Mouse (Mus musculus) forebrain, embryonic 10.5 days (tissue): ENCODE data around the gene Stab2. TPM values are rescaled to one million over a fixed set of nuclear protein-coding genes. Genes with fewer than 3 reads are reported as not detected.
A peak's percentile ranks its signal among the peaks of the same experiment; 100 is the strongest.

Experiments
- DNase-seq: peaks from one replicate; pipeline ENCODE4 v3.0.0-alpha.2; 2017; ENCODE audit warnings: low spot score; ENCODE audit errors: extremely low spot score
- H3K27ac ChIP-seq: fragments of 300-500 bp; sonication (generic); 2 replicates; pipeline ENCODE4 v1.5.1; 2016; ENCODE audit warnings: mild to moderate bottlenecking
- H3K27me3 ChIP-seq: fragments of 300-500 bp; sonication (generic); 2 replicates; pipeline ENCODE4 v1.6.1; 2016; ENCODE audit warnings: mild to moderate bottlenecking; ENCODE audit not compliant: poor library complexity, severe bottlenecking
- H3K36me3 ChIP-seq: fragments of 300-500 bp; sonication (generic); replicated peaks from 2 replicates; pipeline ENCODE4 v1.6.1; 2016; ENCODE audit warnings: mild to moderate bottlenecking, moderate library complexity
- H3K4me1 ChIP-seq: fragments of 300-500 bp; sonication (generic); 2 replicates; pipeline ENCODE4 v1.6.1; 2016
- H3K4me3 ChIP-seq: fragments of 300-500 bp; sonication (generic); 2 replicates; pipeline ENCODE4 v1.5.1; 2016; ENCODE audit warnings: mild to moderate bottlenecking, moderate library complexity
- H3K9me3 ChIP-seq: fragments of 300-500 bp; sonication (generic); 2 replicates; pipeline ENCODE4 v1.6.1; 2016; ENCODE audit warnings: mild to moderate bottlenecking, moderate library complexity
- WGBS: fragments of 180-500 bp; shearing (Covaris S2); methylation state at CpG from one replicate; pipeline ENCODE4 v1.1.7; 2016; 5-methylcytosine and 5-hydroxymethylcytosine counted together
- polyA plus RNA-seq: library from polyadenylated mRNA; unstranded; fragments of >200 nt; fragmentation: Nextera tagmentation; extraction: Ambion mirVana; gene quantifications from 2 replicates; pipeline ENCODE4 v1.2.1, GENCODE M21; 2016

Gene Stab2
- polyA plus RNA-seq, 1 experiment from 2014 or later, result 0.06 TPM

GRCm38 (mm10) chr10:87024884-87025283 is 17.1 kb upstream of the Stab2 start:
- Histone ChIP-seq H3K4me1 (no peaks in the 10 kb centered on the region), H3K4me3 (no peak overlapping the region), H3K27ac (no peak overlapping the region), H3K36me3 (no peaks in the 10 kb centered on the region), H3K9me3 (no peaks in the 10 kb centered on the region), H3K27me3 (peaks cover 47% of the 10 kb centered on the region)
- peak; percentile 83 for DNase-seq
- WGBS, result 1% methylated on average over 8 of the region's 10 CpGs

GRCm38 (mm10) chr10:87020711-87021110 is 12.9 kb upstream of the Stab2 start:
- Histone ChIP-seq H3K36me3 (no peaks in the 10 kb centered on the region), H3K27me3 (peaks cover 53% of the 10 kb centered on the region), H3K9me3 (no peaks in the 10 kb centered on the region), H3K4me1 (peaks cover 24% of the 10 kb centered on the region), H3K4me3 (no peak overlapping the region), H3K27ac (no peak overlapping the region)
- DNase-seq, result no peak
- WGBS, result 76% methylated on average over 16 of the region's 16 CpGs

DNA sequence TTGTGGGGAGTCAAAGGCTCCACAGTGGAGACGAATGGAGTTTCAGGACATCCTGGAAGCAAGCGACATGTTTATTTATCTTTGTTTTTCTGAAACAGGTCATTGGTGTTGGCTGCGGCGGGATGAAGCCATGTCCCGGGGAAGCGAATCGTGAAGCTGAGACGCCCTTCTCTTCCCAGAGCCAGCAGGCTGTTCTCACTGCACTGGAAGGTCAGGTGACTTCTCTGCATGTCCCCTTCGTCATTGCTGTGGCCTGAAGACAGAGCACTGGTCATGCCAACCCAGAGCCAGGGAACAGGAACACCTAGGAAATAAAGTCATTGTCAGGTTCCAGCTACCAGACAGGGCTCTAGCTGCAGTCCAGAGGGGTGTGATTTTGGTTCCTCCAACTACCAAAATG is 11.1 kb upstream of the Stab2 start:
- 78% methylated on average over 9 of the region's 9 CpGs for WGBS
- Histone ChIP-seq H3K27ac (no peak overlapping the region), H3K27me3 (peaks cover 53% of the 10 kb centered on the region), H3K36me3 (no peaks in the 10 kb centered on the region), H3K9me3 (no peaks in the 10 kb centered on the region), H3K4me3 (no peak overlapping the region), H3K4me1 (peaks cover 30% of the 10 kb centered on the region)
- DNase-seq, result no peak

DNA sequence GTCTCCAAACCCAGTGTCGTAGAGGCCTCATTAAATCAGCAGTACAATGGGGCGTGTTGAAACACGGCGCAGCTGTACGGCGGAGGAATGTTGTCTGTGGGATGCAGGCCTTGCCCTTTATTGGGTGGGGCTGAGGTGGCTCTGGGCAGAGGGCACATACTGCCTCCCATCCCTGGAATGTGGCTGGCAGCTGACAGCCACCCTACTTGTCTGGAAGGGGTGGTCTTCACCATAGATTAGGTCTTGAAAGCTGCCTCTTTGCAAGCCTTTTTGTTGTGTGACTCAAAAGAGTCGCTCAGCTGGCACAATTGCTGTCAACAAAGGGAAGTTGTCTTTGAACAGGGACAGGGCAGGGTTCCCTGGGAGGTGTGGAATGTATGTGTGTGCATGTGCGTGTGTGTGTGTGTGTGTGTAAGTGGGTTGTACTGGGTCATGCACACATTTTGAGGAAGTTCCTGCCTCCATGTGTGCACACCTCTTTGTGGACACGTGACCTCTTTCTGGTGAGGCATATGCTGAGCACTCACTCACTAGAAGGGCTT is 8.4 kb upstream of the Stab2 start:
- Histone ChIP-seq H3K4me1 (peaks cover 30% of the 10 kb centered on the region), H3K9me3 (no peaks in the 10 kb centered on the region), H3K27me3 (peaks cover 38% of the 10 kb centered on the region), H3K36me3 (no peaks in the 10 kb centered on the region), H3K27ac (0 out of 2 replicates have a peak overlapping the region, but pooled peaks have one; percentile 65), H3K4me3 (no peak overlapping the region)
- DNase-seq, result peak; percentile 35
- 33% methylated on average over 9 of the region's 9 CpGs for WGBS

DNA sequence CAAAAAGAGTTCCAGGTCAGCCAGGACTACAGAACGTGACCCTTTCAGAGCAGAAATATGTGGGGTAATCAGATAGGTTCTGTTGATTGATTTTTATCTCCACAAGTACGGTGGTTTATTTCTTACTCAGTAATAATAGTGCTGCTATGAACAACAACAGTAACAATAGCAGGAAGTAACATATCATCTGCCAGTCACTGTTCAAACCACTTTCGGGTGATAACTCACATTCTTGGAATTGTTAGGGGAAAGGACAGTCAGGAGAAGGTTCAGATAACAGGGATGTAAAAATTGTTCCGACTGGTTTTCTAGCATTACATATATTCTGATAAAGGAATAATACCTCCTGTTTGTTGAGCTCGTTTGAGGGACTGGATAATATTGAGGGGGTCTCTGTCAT is 7.6 kb upstream of the Stab2 start:
- Histone ChIP-seq H3K4me3 (no peak overlapping the region), H3K27ac (no peak overlapping the region), H3K36me3 (no peaks in the 10 kb centered on the region), H3K4me1 (peaks cover 30% of the 10 kb centered on the region), H3K27me3 (peaks cover 32% of the 10 kb centered on the region), H3K9me3 (no peaks in the 10 kb centered on the region)
- 77% methylated on average over 5 of the region's 5 CpGs for WGBS
- no peak for DNase-seq

DNA sequence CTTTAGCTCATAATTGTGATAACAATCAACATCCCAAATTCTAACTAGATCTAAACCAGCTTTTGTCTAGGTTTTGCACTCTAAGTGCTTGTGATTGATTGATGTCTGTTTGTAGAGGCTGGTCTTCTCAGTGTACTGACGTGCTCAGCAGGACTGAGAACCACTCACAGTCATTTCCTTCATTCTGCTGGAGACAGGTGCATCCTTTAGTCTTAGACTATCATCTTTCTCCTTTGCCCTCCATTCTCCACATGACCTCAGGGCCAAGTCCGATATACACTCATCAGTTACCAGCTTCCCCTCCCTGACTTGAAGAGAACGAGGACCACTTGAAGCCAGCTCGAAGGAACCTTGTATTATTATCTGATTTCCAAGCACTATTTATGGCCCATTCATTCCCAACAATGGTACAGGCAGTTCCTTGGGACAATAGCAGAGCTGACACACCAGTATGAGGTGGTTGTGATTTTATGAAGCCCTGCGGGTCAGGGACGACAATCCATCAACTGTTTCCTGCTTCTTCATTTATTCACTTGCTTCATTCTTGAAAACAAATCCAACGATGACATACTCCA is 6.7 kb upstream of the Stab2 start:
- Histone ChIP-seq H3K4me3 (no peak overlapping the region), H3K36me3 (no peaks in the 10 kb centered on the region), H3K4me1 (peaks cover 30% of the 10 kb centered on the region), H3K27me3 (peaks cover 27% of the 10 kb centered on the region), H3K27ac (no peak overlapping the region), H3K9me3 (no peaks in the 10 kb centered on the region)
- WGBS, result 88% methylated on average over 7 of the region's 7 CpGs
- DNase-seq, result no peak

DNA sequence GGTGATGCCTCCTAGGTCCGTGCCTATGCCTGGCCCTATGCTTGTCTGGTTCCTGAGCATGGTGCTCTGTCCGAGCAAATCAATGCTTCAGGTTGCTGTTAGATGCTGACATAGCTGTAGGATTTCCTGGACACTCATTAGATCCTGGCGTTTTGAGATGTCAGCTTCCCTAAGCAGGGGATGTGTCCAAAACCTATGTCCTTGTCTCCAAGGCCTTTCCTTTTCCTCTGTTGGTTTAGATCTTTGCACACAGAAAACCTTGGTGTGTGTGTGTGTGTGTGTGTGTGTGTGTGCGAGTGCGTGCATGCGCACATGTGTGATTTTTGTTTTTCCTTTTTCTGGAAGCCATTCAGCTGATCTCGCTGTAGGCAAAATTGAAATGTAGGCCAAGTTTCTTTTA is 4.3 kb upstream of the Stab2 start:
- Histone ChIP-seq H3K36me3 (no peaks in the 10 kb centered on the region), H3K27ac (no peak overlapping the region), H3K27me3 (peaks cover 3% of the 10 kb centered on the region), H3K4me1 (peaks cover 20% of the 10 kb centered on the region), H3K9me3 (no peaks in the 10 kb centered on the region), H3K4me3 (no peak overlapping the region)
- 94% methylated on average over 7 of the region's 7 CpGs for WGBS
- DNase-seq, result no peak

DNA sequence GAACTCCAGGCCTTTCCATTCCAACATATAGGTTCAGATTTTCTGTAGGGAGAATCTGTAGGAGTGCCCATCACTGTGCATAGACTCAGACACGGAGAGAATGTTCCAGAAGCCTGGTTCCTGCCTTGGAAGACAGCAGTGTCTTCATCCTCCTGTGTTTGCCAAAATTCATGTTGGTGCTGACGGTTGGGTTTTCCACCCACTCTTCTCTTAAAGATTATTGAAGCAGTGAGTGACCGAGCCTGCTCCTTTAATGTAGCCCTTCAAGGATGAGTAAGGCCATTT is 332 bp upstream of the Stab2 start:
- Histone ChIP-seq H3K27me3 (no peaks in the 10 kb centered on the region), H3K36me3 (no peaks in the 10 kb centered on the region)
- 86% methylated on average over 3 of the region's 3 CpGs for WGBS

GRCm38 (mm10) chr10:86992238-86992976 is 15.4 kb downstream of the Stab2 start:
- no peaks in the 10 kb centered on the region for H3K9me3 ChIP-seq
- WGBS, result 88% methylated on average over 14 of the region's 14 CpGs
- no peak overlapping the region for H3K27ac ChIP-seq
- DNase-seq, result no peak
- no peak overlapping the region for H3K4me3 ChIP-seq
- H3K27me3 ChIP-seq, result no peaks in the 10 kb centered on the region
- no peaks in the 10 kb centered on the region for H3K36me3 ChIP-seq
- H3K4me1 ChIP-seq, result no peaks in the 10 kb centered on the region

More for the DNA sequence above, 332 bp upstream of the Stab2 start:
- no peaks in the 10 kb centered on the region for H3K9me3 ChIP-seq
- no peaks in the 10 kb centered on the region for H3K4me1 ChIP-seq
- DNase-seq, result no peak
- no peak overlapping the region for H3K27ac ChIP-seq
- no peak overlapping the region for H3K4me3 ChIP-seq

- Histone ChIP-seq H3K9me3 (no peaks in the 10 kb centered on the region), H3K27ac (no peak overlapping the region), H3K4me1 (no peaks in the 10 kb centered on the region), H3K4me3 (no peak overlapping the region), H3K27me3 (no peaks in the 10 kb centered on the region), H3K36me3 (no peaks in the 10 kb centered on the region)
- WGBS, result 87% methylated on average over 9 of the region's 9 CpGs
- DNase-seq, result no peak
Measured at GRCm38 (mm10) chr10:86990666-86991065, 17.2 kb downstream of the Stab2 start.

DNA sequence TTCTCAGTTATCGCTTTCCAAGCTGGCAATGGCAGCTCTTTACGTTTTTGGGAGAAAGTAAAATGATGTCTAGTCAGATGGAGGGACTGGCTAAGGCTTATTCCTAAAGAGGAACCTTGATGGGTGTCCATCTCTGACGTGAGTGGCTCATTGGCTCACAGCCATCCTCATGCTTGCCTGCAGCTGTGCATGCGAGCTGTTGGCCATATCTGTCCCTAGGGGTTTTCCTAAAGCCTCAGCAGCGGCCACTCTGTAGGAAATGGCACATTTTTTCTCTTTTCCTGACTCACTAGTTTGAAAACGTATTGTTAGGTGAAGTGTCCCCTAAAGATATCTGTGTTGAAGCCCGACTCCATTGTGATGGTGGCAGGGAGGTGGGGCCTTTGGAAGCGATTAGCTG is 18.0 kb downstream of the Stab2 start:
- H3K9me3 ChIP-seq, result no peaks in the 10 kb centered on the region
- no peaks in the 10 kb centered on the region for H3K36me3 ChIP-seq
- H3K27me3 ChIP-seq, result no peaks in the 10 kb centered on the region
- DNase-seq, result no peak
- H3K27ac ChIP-seq, result no peak overlapping the region
- no peak overlapping the region for H3K4me3 ChIP-seq
- WGBS, result 82% methylated on average over 8 of the region's 8 CpGs
- no peaks in the 10 kb centered on the region for H3K4me1 ChIP-seq

DNA sequence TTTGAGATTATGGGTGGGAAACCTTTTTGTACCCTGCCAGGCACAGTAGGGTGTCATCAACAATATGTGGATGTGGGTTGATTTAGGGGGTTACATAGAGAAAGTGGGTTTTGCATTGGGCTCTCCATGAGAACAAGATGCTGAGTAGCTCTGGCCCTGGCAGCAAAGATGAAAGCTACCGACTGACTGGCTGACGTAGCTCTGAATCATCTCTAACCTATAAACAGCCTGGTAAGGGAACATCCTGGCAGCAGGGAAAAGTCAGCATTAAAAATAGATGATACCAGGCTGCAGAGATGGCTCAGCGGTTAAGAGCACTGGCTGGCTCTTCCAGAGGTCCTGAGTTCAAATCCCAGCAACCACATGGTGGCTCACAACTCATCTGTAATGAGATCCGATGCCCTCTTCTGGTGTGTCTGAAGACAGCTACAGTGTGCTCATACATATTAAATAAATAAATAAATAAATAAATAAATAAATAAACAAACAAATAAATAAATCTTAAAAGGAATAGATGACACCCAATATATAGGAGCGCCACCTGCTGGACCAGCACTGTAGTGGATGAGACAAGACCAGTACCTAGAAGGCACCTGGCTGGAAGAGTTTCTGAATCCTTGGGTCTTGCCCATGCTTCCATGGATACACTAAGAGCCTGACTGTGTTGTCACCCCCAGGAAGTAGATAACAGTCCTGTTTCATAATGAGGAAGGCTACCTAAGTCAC is 31.7 kb downstream of the Stab2 start:
- DNase-seq, result no peak
- peaks cover 7% of the 10 kb centered on the region for H3K27me3 ChIP-seq
- H3K4me1 ChIP-seq, result peaks cover 11% of the 10 kb centered on the region
- no peaks in the 10 kb centered on the region for H3K9me3 ChIP-seq
- H3K27ac ChIP-seq, result no peak overlapping the region
- no peak overlapping the region for H3K4me3 ChIP-seq
- WGBS, result 85% methylated on average over 5 of the region's 5 CpGs
- no peaks in the 10 kb centered on the region for H3K36me3 ChIP-seq

- H3K27ac ChIP-seq, result no peak overlapping the region
- H3K4me3 ChIP-seq, result no peak overlapping the region
- H3K9me3 ChIP-seq, result no peaks in the 10 kb centered on the region
- no peaks in the 10 kb centered on the region for H3K36me3 ChIP-seq
- H3K27me3 ChIP-seq, result peaks cover 7% of the 10 kb centered on the region
- 85% methylated on average over 5 of the region's 5 CpGs for WGBS
- peaks cover 11% of the 10 kb centered on the region for H3K4me1 ChIP-seq
- no peak for DNase-seq
Measured at GRCm38 (mm10) chr10:86973276-86973675, 34.5 kb downstream of the Stab2 start.
